Mouse (Mus musculus) lung, embryonic 15.5 days (tissue): Measurements from ENCODE around the gene Vmn1r149. TPM values are rescaled to one million over a fixed set of nuclear protein-coding genes. Genes with fewer than 3 reads are reported as not detected.
"Not testable (repeated sequence)": the region's sequence is repeated elsewhere in the genome, so short reads cannot be mapped to it uniquely, and the experiment has no call there.

ENCODE experiments used
- ATAC-seq: fragments of 200-750 bp; cut with Nextera tagmentation; 2 replicates; pipeline ENCODE4 v1.8.0; 2017; ENCODE audit warnings: moderate number of reproducible peaks, borderline replicate concordance; ENCODE audit not compliant: low FRiP score, low TSS enrichment; ENCODE audit errors: extremely low read depth
- H3K27ac ChIP-seq: fragments of 300-500 bp; sonication (generic); 2 replicates; pipeline ENCODE4 v1.5.1; 2015; ENCODE audit warnings: moderate library complexity, mild to moderate bottlenecking, inconsistent platforms
- H3K27me3 ChIP-seq: fragments of 300-500 bp; sonication (generic); 2 replicates; pipeline ENCODE4 v1.6.1; 2015; ENCODE audit warnings: inconsistent platforms
- H3K36me3 ChIP-seq: fragments of 300-500 bp; sonication (generic); 2 replicates; pipeline ENCODE4 v1.6.1; 2015; ENCODE audit warnings: inconsistent platforms
- H3K4me1 ChIP-seq: fragments of 300-500 bp; sonication (generic); 2 replicates; pipeline ENCODE4 v1.6.1; 2015; ENCODE audit warnings: inconsistent platforms
- H3K4me2 ChIP-seq: fragments of 300-500 bp; sonication (generic); 2 replicates; pipeline ENCODE4 v1.6.1; 2015; ENCODE audit warnings: inconsistent platforms, mild to moderate bottlenecking, moderate library complexity
- H3K4me3 ChIP-seq: fragments of 300-500 bp; sonication (generic); 2 replicates; pipeline ENCODE4 v1.5.1; 2015; ENCODE audit warnings: mild to moderate bottlenecking, inconsistent platforms
- H3K9ac ChIP-seq: fragments of 300-500 bp; sonication (generic); 2 replicates; pipeline ENCODE4 v1.6.1; 2015; ENCODE audit warnings: inconsistent platforms
- H3K9me3 ChIP-seq: fragments of 300-500 bp; sonication (generic); 2 replicates; pipeline ENCODE4 v1.6.1; 2016; ENCODE audit warnings: inconsistent platforms
- WGBS: fragments of 180-500 bp; shearing (Covaris S2); methylation state at CpG from one replicate; pipeline ENCODE4 v1.1.7; 2015; 5-methylcytosine and 5-hydroxymethylcytosine counted together
- polyA plus RNA-seq: library from polyadenylated mRNA; unstranded; fragments of >200 nt; fragmentation: Nextera tagmentation; extraction: Ambion mirVana; gene quantifications from 2 replicates; pipeline ENCODE4 v1.2.1, GENCODE M21; 2015

Vmn1r149 gene
- not detected in 2 replicates for polyA plus RNA-seq

DNA sequence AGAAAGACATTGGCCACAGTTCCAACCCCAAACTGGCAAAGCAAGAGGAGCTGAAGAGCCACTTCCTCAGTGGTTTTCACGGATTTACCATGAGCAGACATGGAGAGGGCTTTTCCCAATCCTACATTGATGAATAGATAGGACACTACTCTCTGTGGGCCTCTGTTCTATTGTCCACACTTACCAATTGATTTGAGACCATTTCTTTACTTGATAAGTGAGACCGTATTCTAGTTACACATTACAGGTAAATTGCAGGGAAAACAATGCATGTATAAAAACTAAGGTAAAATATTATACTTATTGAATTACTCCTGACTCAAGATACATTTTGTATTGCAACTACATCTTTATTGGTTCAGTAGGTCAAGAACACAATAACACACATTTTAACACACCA, at the start of gene Vmn1r149:
TSS of gene Vmn1r149 (minus strand) at position 101 of the 400 bp plus-strand sequence.
- H3K27me3 ChIP-seq, ATAC-seq, H3K4me2 ChIP-seq, H3K9ac ChIP-seq, H3K4me1 ChIP-seq, H3K27ac ChIP-seq, H3K9me3 ChIP-seq, H3K36me3 ChIP-seq, H3K4me3 ChIP-seq: not testable (repeated sequence)
- WGBS = no CpG with 5 or more reads among the region's 2 CpGs

DNA sequence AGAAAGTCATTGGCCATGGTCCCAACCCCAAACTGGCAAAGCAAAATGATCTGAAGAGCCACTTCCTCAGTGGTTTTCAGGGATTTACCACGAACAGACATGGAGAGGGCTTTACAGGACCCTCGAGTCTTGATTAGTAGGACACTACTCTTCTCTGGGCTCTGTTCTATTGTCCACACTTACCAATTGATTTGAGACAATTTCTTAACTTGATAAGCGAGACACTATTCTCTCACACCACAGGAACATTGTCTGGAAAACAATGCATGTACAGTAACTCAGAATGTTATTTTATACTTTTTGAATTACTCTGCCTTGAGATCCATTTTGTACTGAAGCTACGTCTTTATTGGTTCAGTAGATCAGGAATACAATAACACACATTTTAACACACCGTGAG, 25.9 kb upstream of the Vmn1r149 start, which contains the start of gene Gm10665:
TSS of gene Gm10665 (minus strand) at position 101 of the 400 bp plus-strand sequence.
- no CpG with 5 or more reads among the region's 5 CpGs for WGBS
- not testable (repeated sequence) for H3K4me3 ChIP-seq, H3K9ac ChIP-seq, H3K27me3 ChIP-seq, H3K27ac ChIP-seq, ATAC-seq, H3K4me2 ChIP-seq, H3K9me3 ChIP-seq, H3K4me1 ChIP-seq, H3K36me3 ChIP-seq

- H3K9me3 ChIP-seq, H3K4me3 ChIP-seq, H3K4me2 ChIP-seq, H3K36me3 ChIP-seq, ATAC-seq, H3K4me1 ChIP-seq, H3K27me3 ChIP-seq, H3K27ac ChIP-seq, H3K9ac ChIP-seq: not testable (repeated sequence)
- WGBS = no CpG with 5 or more reads among the region's 3 CpGs
These were observed 24.7 kb downstream of the Vmn1r149 start, which contains the start of gene Vmn1r148 for GRCm38 (mm10) chr7:22413283-22413682. TSS of gene Vmn1r148 (plus strand) at chr7:22413583.

Other genes with a start within 250 kb of the Vmn1r149 start
- gene Vmn1r143, start 248.9 kb downstream of the Vmn1r149 start, polyA plus RNA-seq = not detected in 2 replicates
- not detected in 2 replicates for gene Gm8653, start 237.0 kb downstream of the Vmn1r149 start, polyA plus RNA-seq
- not detected in 2 replicates for gene Gm8453, start 208.7 kb downstream of the Vmn1r149 start, polyA plus RNA-seq
- not detected in 2 replicates for gene Gm4187, start 108.5 kb downstream of the Vmn1r149 start, polyA plus RNA-seq
- gene Gm8660, start 67.2 kb downstream of the Vmn1r149 start, polyA plus RNA-seq = not detected in 2 replicates
- not detected in 2 replicates for gene Vmn1r148, start 24.6 kb downstream of the Vmn1r149 start, polyA plus RNA-seq
- gene Gm10665, start 25.8 kb upstream of the Vmn1r149 start, polyA plus RNA-seq = not detected in 2 replicates
- not detected in 2 replicates for gene Vmn1r151, start 61.4 kb upstream of the Vmn1r149 start, polyA plus RNA-seq
- gene Vmn1r152, start 84.7 kb upstream of the Vmn1r149 start, polyA plus RNA-seq = not detected in 2 replicates
- gene Gm8677, start 96.7 kb upstream of the Vmn1r149 start, polyA plus RNA-seq = not detected in 2 replicates
- gene Gm4201, start 127.1 kb upstream of the Vmn1r149 start, polyA plus RNA-seq = not detected in 2 replicates
- gene Gm4565, start 149.9 kb upstream of the Vmn1r149 start, polyA plus RNA-seq = not detected in 2 replicates
- gene Vmn1r155, start 219.8 kb upstream of the Vmn1r149 start, polyA plus RNA-seq = not detected in 2 replicates